Mouse (Mus musculus) forebrain, postnatal 0 days (tissue): ENCODE data around the gene Ppp1r3f. TPM values are rescaled to one million over a fixed set of nuclear protein-coding genes. Genes with fewer than 3 reads are reported as not detected.

Experiments used
- ATAC-seq: fragments of 200-750 bp; cut with Nextera tagmentation; 2 replicates; pipeline ENCODE4 v1.8.0; 2017; ENCODE audit warnings: mild to moderate bottlenecking, moderate library complexity
- DNase-seq: peaks from one replicate; pipeline ENCODE4 v3.0.0-alpha.2; 2015
- H3K27ac ChIP-seq: fragments of 300-500 bp; sonication (generic); 2 replicates; pipeline ENCODE4 v1.5.1; 2014; ENCODE audit warnings: low read depth, mild to moderate bottlenecking, antibody characterized with exemption, low read length, moderate library complexity, mixed read lengths
- H3K27me3 ChIP-seq: fragments of 300-500 bp; sonication (generic); 2 replicates; pipeline ENCODE4 v1.6.1; 2014; ENCODE audit warnings: mild to moderate bottlenecking, low read length, mixed read lengths; ENCODE audit not compliant: insufficient read depth
- H3K36me3 ChIP-seq: fragments of 300-500 bp; sonication (generic); 2 replicates; pipeline ENCODE4 v1.6.1; 2014; ENCODE audit warnings: mild to moderate bottlenecking, moderate library complexity; ENCODE audit not compliant: insufficient read depth
- H3K4me1 ChIP-seq: fragments of 300-500 bp; sonication (generic); 2 replicates; pipeline ENCODE4 v1.6.1; 2014; ENCODE audit warnings: antibody characterized with exemption; ENCODE audit not compliant: insufficient read depth
- H3K4me2 ChIP-seq: fragments of 300-500 bp; sonication (generic); 2 replicates; pipeline ENCODE4 v1.6.1; 2014; ENCODE audit warnings: low read depth, mild to moderate bottlenecking, moderate library complexity
- H3K4me3 ChIP-seq: fragments of 300-500 bp; sonication (generic); 2 replicates; pipeline ENCODE4 v1.5.1; 2014; ENCODE audit warnings: low read depth, low read length, mixed read lengths
- H3K9ac ChIP-seq: fragments of 300-500 bp; sonication (generic); 2 replicates; pipeline ENCODE4 v1.6.1; 2014; ENCODE audit warnings: mild to moderate bottlenecking
- H3K9me3 ChIP-seq: fragments of 300-500 bp; sonication (generic); 2 replicates; pipeline ENCODE4 v1.6.1; 2016; ENCODE audit warnings: low read length
- CTCF ChIP-seq: sonication (generic); IDR thresholded peaks from 2 replicates; pipeline ENCODE4 v1.5.1; 2016; ENCODE audit warnings: antibody characterized with exemption, control low read depth, low read depth
- WGBS: fragments of 180-500 bp; shearing (Covaris S2); extraction: QIAGEN DNeasy Blood & Tissue Kit; methylation state at CpG from one replicate; pipeline ENCODE4 v1.1.7; 2014; 5-methylcytosine and 5-hydroxymethylcytosine counted together
- polyA plus RNA-seq: library from polyadenylated mRNA; unstranded; fragments of >200 nt; fragmentation: Nextera tagmentation; extraction: Ambion mirVana; gene quantifications from 2 replicates; pipeline ENCODE4 v1.2.1, GENCODE M21; 2015
- total RNA-seq: library from RNA; depleted of rRNA; stranded (reverse); fragments of >200 nt; gene quantifications from 2 replicates; pipeline ENCODE4 v1.2.3, GENCODE M21; 2014; rRNA removed

Gene Ppp1r3f
- total and polyA plus RNA-seq, 2 experiments from 2014 or later = 7.3 to 23.7 TPM

GRCm38 (mm10) chrX:7563076-7563475, 11.0 kb downstream of the Ppp1r3f start:
- Histone ChIP-seq H3K27ac (no peak overlapping the region), H3K27me3 (no peaks in the 10 kb centered on the region), H3K36me3 (no peaks in the 10 kb centered on the region), H3K4me3 (no peak overlapping the region), H3K4me2 (no peak overlapping the region), H3K9ac (no peak overlapping the region), H3K9me3 (no peaks in the 10 kb centered on the region), H3K4me1 (no peaks in the 10 kb centered on the region)
- ATAC-seq (no peak), DNase-seq (no peak)
- 32% methylated on average over 2 of the region's 2 CpGs for WGBS
- no peak for TF ChIP-seq CTCF

- TF ChIP-seq CTCF = no peak
- 91% methylated on average over 4 of the region's 4 CpGs for WGBS
- Histone ChIP-seq H3K4me2 (no peak overlapping the region), H3K4me3 (no peak overlapping the region), H3K4me1 (no peaks in the 10 kb centered on the region), H3K9me3 (no peaks in the 10 kb centered on the region), H3K27me3 (no peaks in the 10 kb centered on the region), H3K27ac (no peak overlapping the region), H3K9ac (no peak overlapping the region), H3K36me3 (no peaks in the 10 kb centered on the region)
- no peak for ATAC-seq
- no peak for DNase-seq
These were observed 20.6 kb downstream of the Ppp1r3f start for GRCm38 (mm10) chrX:7553474-7553873.

GRCm38 (mm10) chrX:7524961-7525360, 49.1 kb downstream of the Ppp1r3f start:
- no peaks in the 10 kb centered on the region for H3K27me3 ChIP-seq
- 21% methylated on average over 3 of the region's 3 CpGs for WGBS

More at GRCm38 (mm10) chrX:7524961-7525360, 49.1 kb downstream of the Ppp1r3f start:
- no peak overlapping the region for H3K4me2 ChIP-seq
- no peak for ATAC-seq
- TF ChIP-seq CTCF = no peak
- H3K4me3 ChIP-seq = no peak overlapping the region
- no peaks in the 10 kb centered on the region for H3K36me3 ChIP-seq
- DNase-seq = peak; percentile 0
- no peaks in the 10 kb centered on the region for H3K4me1 ChIP-seq
- no peak overlapping the region for H3K9ac ChIP-seq
- no peaks in the 10 kb centered on the region for H3K9me3 ChIP-seq
- H3K27ac ChIP-seq = no peak overlapping the region

Other genes with a start within 250 kb of the Ppp1r3f start
- gene Usp27x, start 198.5 kb downstream of the Ppp1r3f start, total RNA-seq = 11.2 and 14.3 TPM in 2 replicates
- gene Usp27x, start 198.5 kb downstream of the Ppp1r3f start, polyA plus RNA-seq = 1.4 and 3.2 TPM in 2 replicates
- 0.23 TPM in 1 of 2 replicates, not detected in the other for gene Foxp3, start 639 bp downstream of the Ppp1r3f start, total RNA-seq
- 0.11 and 0.23 TPM in 2 replicates for gene Foxp3, start 639 bp downstream of the Ppp1r3f start, polyA plus RNA-seq
- gene Ccdc22, start 31.2 kb upstream of the Ppp1r3f start, total RNA-seq = 36.4 and 36.7 TPM in 2 replicates
- gene Ccdc22, start 31.2 kb upstream of the Ppp1r3f start, polyA plus RNA-seq = 25.8 and 27.5 TPM in 2 replicates
- gene Cacna1f, start 32.8 kb upstream of the Ppp1r3f start, total RNA-seq = 0.10 and 0.23 TPM in 2 replicates
- 0.06 and 0.10 TPM in 2 replicates for gene Cacna1f, start 32.8 kb upstream of the Ppp1r3f start, polyA plus RNA-seq
- 321 and 330 TPM in 2 replicates for gene Syp, start 64.2 kb upstream of the Ppp1r3f start, total RNA-seq
- gene Syp, start 64.2 kb upstream of the Ppp1r3f start, polyA plus RNA-seq = 190 and 242 TPM in 2 replicates
- 1.2 TPM in 2 replicates for gene Prickle3, start 83.0 kb upstream of the Ppp1r3f start, total RNA-seq
- gene Prickle3, start 83.0 kb upstream of the Ppp1r3f start, polyA plus RNA-seq = 1.0 and 1.5 TPM in 2 replicates
- gene Plp2, start 97.1 kb upstream of the Ppp1r3f start, total RNA-seq = 15.7 and 24.3 TPM in 2 replicates
- 37.3 and 38.3 TPM in 2 replicates for gene Plp2, start 97.1 kb upstream of the Ppp1r3f start, polyA plus RNA-seq
- 0.15 TPM in 1 of 2 replicates, not detected in the other for gene Magix, start 107.0 kb upstream of the Ppp1r3f start, total RNA-seq
- gene Magix, start 107.0 kb upstream of the Ppp1r3f start, polyA plus RNA-seq = 0.21 and 0.22 TPM in 2 replicates
- gene Gpkow, start 122.8 kb upstream of the Ppp1r3f start, total RNA-seq = 15.9 and 21.0 TPM in 2 replicates
- 36.4 and 41.2 TPM in 2 replicates for gene Gpkow, start 122.8 kb upstream of the Ppp1r3f start, polyA plus RNA-seq
- 29.0 and 32.2 TPM in 2 replicates for gene Wdr45, start 140.1 kb upstream of the Ppp1r3f start, total RNA-seq
- 30.8 and 31.5 TPM in 2 replicates for gene Wdr45, start 140.1 kb upstream of the Ppp1r3f start, polyA plus RNA-seq
- 0.76 and 1.2 TPM in 2 replicates for gene Gm45208, start 148.0 kb upstream of the Ppp1r3f start, total RNA-seq
- gene Gm45208, start 148.0 kb upstream of the Ppp1r3f start, polyA plus RNA-seq = 0.91 TPM in 1 of 2 replicates, not detected in the other
- 87.2 and 89.6 TPM in 2 replicates for gene Praf2, start 154.2 kb upstream of the Ppp1r3f start, total RNA-seq
- 139 TPM in 2 replicates for gene Praf2, start 154.2 kb upstream of the Ppp1r3f start, polyA plus RNA-seq
- gene Ccdc120, start 176.6 kb upstream of the Ppp1r3f start, total RNA-seq = 149 and 202 TPM in 2 replicates
- 59.3 and 66.3 TPM in 2 replicates for gene Ccdc120, start 176.6 kb upstream of the Ppp1r3f start, polyA plus RNA-seq
- gene Tfe3, start 188.3 kb upstream of the Ppp1r3f start, total RNA-seq = 12.8 and 20.4 TPM in 2 replicates
- gene Tfe3, start 188.3 kb upstream of the Ppp1r3f start, polyA plus RNA-seq = 17.3 and 20.1 TPM in 2 replicates
- 40.7 and 41.5 TPM in 2 replicates for gene Gripap1, start 215.5 kb upstream of the Ppp1r3f start, total RNA-seq
- gene Gripap1, start 215.5 kb upstream of the Ppp1r3f start, polyA plus RNA-seq = 46.0 and 62.4 TPM in 2 replicates
- gene Kcnd1, start 248.0 kb upstream of the Ppp1r3f start, total RNA-seq = 2.2 and 2.6 TPM in 2 replicates
- 4.1 and 4.8 TPM in 2 replicates for gene Kcnd1, start 248.0 kb upstream of the Ppp1r3f start, polyA plus RNA-seq